Mouse (Mus musculus): ENCODE data around the gene Mical1. TPM values are rescaled to one million over a fixed set of nuclear protein-coding genes. Genes with fewer than 3 reads are reported as not detected.

Gene Mical1
- polyA plus RNA-seq, 1 experiment from 2014 or later, result 4.3 TPM

DNA sequence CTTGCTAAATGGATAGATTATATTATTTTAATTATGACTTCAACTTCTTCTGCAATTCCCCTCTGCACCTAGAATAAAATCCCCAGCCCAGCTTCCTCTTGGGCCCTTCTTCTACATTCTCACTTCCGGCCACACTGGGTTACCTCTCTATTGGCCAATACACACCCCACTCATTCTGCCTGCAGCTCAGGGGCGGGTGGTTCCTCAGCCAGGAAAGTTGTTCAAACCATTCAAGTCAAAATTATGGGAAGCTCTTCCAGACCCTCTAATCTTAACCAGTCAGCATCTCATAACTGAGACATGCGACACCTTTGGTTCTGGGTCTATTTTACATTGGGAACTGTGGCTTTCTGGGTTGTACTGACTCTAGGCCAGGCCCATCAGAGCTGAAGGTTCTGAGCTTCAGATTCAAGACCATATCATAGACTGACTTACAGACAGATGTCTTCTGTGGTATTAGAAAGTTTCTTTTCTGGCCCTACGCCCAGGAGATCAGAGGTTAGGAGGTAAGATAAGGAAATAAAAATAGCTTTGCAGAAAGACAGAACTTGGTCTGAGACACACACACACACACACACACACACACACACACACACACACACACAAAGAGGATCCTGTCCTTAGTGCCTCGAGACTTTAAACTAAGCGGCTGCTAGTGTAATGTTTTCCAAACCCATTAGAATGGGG lies 2.2 kb upstream of the Mical1 start:
- no peak overlapping the region for H3K9ac ChIP-seq (replicated peaks)
- DNase-seq (peak; percentile 31), ATAC-seq (peak; percentile 53)

DNA sequence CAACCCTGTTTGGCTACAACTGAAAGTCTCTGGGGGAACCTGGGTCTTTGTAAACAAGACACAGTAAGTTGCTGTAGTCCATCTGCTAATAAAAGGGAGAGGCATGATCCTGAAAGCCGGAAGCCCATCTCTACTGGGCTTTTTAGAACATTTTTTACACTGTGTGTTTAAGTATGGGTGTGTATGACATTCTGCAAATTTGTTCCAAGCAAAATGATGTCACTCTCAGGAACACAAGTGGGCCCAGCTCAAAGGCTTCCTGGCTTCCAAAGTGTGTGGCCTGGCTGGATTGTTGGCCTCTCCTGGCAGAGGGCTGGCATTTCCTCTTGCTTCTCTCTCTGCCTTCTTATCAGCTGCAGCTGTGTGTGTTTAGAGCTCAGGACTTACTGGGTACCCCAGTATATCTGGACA lies 1.1 kb upstream of the Mical1 start:
- H3K9me3 ChIP-seq (ENCODE audit: low read length), result no peaks in the 10 kb centered on the region
- no peak overlapping the region for H3K4me3 ChIP-seq (ENCODE audit: low read depth, low read length)
- H3K9ac ChIP-seq (replicated peaks), result no peak overlapping the region
- peaks cover 11% of the 10 kb centered on the region for H3K27me3 ChIP-seq (ENCODE audit: insufficient read depth, low read length)
- peaks cover 7% of the 10 kb centered on the region; the same call in 1 of the 2 replicates for H3K36me3 ChIP-seq (replicated peaks; ENCODE audit: insufficient read depth, low read length)
- peaks cover 46% of the 10 kb centered on the region for H3K4me1 ChIP-seq (ENCODE audit: insufficient read depth)
- H3K4me2 ChIP-seq (ENCODE audit: low read depth, low read length), result no peak overlapping the region
- ATAC-seq (no peak), DNase-seq (no peak)
- WGBS (ENCODE audit: insufficient replicate concordance), result 65% methylated on average over 1 of the region's 1 CpGs
- peak overlapping the region; percentile 26 for H3K27ac ChIP-seq (ENCODE audit: low read depth)
- TF ChIP-seq CTCF (IDR thresholded peaks at IDR 0.05; ENCODE audit: low read depth), result no peak
- no peak for TF ChIP-seq EP300 (IDR thresholded peaks at IDR 0.05; ENCODE audit: low read depth)

More for the DNA sequence above, 2.2 kb upstream of the Mical1 start:
- TF ChIP-seq CTCF (IDR thresholded peaks at IDR 0.05; ENCODE audit: low read depth) (no peak), EP300 (IDR thresholded peaks at IDR 0.05; ENCODE audit: low read depth) (0 out of 2 replicates have a peak, but pooled peaks have one; percentile 16)
- H3K4me2 ChIP-seq (ENCODE audit: low read depth, low read length), result no peak overlapping the region
- H3K27me3 ChIP-seq (ENCODE audit: insufficient read depth, low read length), result peaks cover 11% of the 10 kb centered on the region
- H3K27ac ChIP-seq (ENCODE audit: low read depth), result peak overlapping the region; percentile 63; the same call in 1 of the 2 replicates
- peaks cover 2% of the 10 kb centered on the region; the same call in 1 of the 2 replicates for H3K36me3 ChIP-seq (replicated peaks; ENCODE audit: insufficient read depth, low read length)
- H3K9me3 ChIP-seq (ENCODE audit: low read length), result no peaks in the 10 kb centered on the region
- peaks cover 46% of the 10 kb centered on the region for H3K4me1 ChIP-seq (ENCODE audit: insufficient read depth)
- 27% methylated on average over 6 of the region's 6 CpGs for WGBS (ENCODE audit: insufficient replicate concordance)
- no peak overlapping the region for H3K4me3 ChIP-seq (ENCODE audit: low read depth, low read length)

DNA sequence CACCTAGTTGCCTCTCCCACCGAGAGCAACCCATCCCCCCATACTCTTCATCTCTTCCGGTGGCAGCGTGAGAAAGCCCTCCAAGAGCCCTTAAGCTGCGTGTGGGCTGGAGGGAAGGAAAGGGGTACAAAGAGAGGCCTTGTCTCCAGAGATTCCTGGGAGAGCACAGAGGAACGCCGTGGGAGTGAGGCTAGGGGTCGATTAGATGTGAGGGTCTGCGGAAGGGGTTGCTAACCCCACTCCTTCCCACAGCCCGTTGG lies 834 bp downstream of the Mical1 start:
- H3K36me3 ChIP-seq (replicated peaks; ENCODE audit: insufficient read depth, low read length), result peaks cover 8% of the 10 kb centered on the region
- H3K9me3 ChIP-seq (ENCODE audit: low read length), result no peaks in the 10 kb centered on the region
- H3K4me3 ChIP-seq (ENCODE audit: low read depth, low read length), result peak overlapping the region; percentile 58
- peaks cover 11% of the 10 kb centered on the region for H3K27me3 ChIP-seq (ENCODE audit: insufficient read depth, low read length)
- H3K27ac ChIP-seq (ENCODE audit: low read depth), result peak overlapping the region; percentile 76
- TF ChIP-seq CTCF (IDR thresholded peaks at IDR 0.05; ENCODE audit: low read depth) (no peak), EP300 (IDR thresholded peaks at IDR 0.05; ENCODE audit: low read depth) (no peak)
- H3K4me2 ChIP-seq (ENCODE audit: low read depth, low read length), result peak overlapping the region; percentile 82
- DNase-seq, result peak; percentile 19
- peaks cover 46% of the 10 kb centered on the region for H3K4me1 ChIP-seq (ENCODE audit: insufficient read depth)
- WGBS (ENCODE audit: insufficient replicate concordance), result 1% methylated on average over 9 of the region's 9 CpGs
- ATAC-seq, result no peak
- peak overlapping the region; percentile 66 for H3K9ac ChIP-seq (replicated peaks)

DNA sequence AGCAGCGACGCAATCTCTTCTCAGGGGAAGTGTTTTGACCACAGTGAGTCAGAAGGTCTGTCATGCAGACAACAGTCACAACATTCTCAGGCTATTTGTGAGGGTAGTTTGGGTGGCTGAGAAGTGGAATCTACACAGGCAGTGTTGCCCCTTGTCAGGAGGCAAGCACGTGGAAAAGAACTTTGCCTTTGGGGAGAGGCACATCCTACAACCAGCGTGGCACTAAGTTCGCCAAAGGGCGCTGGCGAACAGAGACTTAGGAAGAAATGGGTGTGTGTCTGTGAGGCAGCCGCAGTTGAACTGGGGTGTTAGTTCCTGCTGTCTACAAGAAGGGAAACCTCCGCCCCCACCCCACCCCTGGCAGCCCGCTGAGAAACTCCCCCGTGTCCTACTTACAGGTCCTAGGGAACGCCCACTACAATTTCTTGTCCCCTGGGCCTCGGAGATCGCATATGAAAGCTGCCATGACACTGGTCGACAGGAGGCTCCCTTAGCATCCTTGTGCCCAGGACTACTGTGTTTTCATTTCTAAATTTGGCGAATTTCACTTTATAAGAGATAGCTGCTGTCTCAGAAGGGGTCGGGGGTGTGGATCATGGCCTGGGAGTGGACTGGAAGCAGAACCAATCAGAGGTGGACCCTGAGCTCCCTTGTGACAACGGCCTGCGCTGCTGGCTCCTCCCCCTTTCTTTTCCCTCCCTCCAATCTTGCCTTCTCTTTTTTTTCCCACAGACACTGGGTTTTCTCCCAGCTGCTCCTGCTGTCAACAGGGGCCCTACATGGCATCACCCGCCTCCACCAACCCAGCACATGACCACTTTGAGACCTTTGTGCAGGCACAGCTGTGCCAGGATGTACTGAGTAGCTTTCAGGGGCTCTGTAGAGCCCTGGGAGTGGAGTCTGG lies 1.4 kb downstream of the Mical1 start:
- peak; percentile 46 for DNase-seq
- ATAC-seq, result peak; percentile 19; the same call in 1 of the 2 replicates
- H3K36me3 ChIP-seq (replicated peaks; ENCODE audit: insufficient read depth, low read length), result peaks cover 12% of the 10 kb centered on the region
- 5% methylated on average over 20 of the region's 20 CpGs for WGBS (ENCODE audit: insufficient replicate concordance)
- TF ChIP-seq CTCF (IDR thresholded peaks at IDR 0.05; ENCODE audit: low read depth) (no peak), EP300 (IDR thresholded peaks at IDR 0.05; ENCODE audit: low read depth) (no peak)
- H3K4me1 ChIP-seq (ENCODE audit: insufficient read depth), result peaks cover 46% of the 10 kb centered on the region
- H3K4me2 ChIP-seq (ENCODE audit: low read depth, low read length), result peak overlapping the region; percentile 82
- H3K27me3 ChIP-seq (ENCODE audit: insufficient read depth, low read length), result peaks cover 11% of the 10 kb centered on the region
- peak overlapping the region; percentile 58 for H3K4me3 ChIP-seq (ENCODE audit: low read depth, low read length)
- H3K9me3 ChIP-seq (ENCODE audit: low read length), result no peaks in the 10 kb centered on the region
- peak overlapping the region; percentile 66 for H3K9ac ChIP-seq (replicated peaks)
- peak overlapping the region; percentile 76 for H3K27ac ChIP-seq (ENCODE audit: low read depth)

DNA sequence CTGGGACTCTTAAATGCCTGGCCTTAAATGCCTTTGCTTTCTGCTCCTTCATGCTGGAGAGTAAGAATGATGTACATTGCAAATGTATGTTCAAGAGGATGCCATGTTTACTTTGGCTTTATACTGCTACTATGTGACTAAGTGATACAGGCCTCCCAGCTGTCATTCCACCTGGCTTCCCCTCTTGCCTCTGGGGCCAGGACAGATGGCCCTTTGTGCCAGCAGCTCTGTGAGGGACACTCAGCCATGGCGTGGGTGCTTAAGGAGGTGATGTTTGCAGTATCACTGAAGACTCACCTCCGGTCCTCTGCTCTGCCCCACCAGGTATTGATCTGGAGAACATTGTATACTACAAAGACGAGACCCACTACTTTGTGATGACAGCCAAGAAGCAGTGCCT lies 3.8 kb downstream of the Mical1 start:
- ATAC-seq (no peak), DNase-seq (no peak)
- H3K27me3 ChIP-seq (ENCODE audit: insufficient read depth, low read length), result peaks cover 11% of the 10 kb centered on the region
- H3K9me3 ChIP-seq (ENCODE audit: low read length), result no peaks in the 10 kb centered on the region
- H3K9ac ChIP-seq (replicated peaks), result no peak overlapping the region
- peaks cover 29% of the 10 kb centered on the region for H3K4me1 ChIP-seq (ENCODE audit: insufficient read depth)
- H3K36me3 ChIP-seq (replicated peaks; ENCODE audit: insufficient read depth, low read length), result peaks cover 12% of the 10 kb centered on the region
- no peak overlapping the region for H3K4me2 ChIP-seq (ENCODE audit: low read depth, low read length)
- H3K4me3 ChIP-seq (ENCODE audit: low read depth, low read length), result no peak overlapping the region
- H3K27ac ChIP-seq (ENCODE audit: low read depth), result no peak overlapping the region
- WGBS (ENCODE audit: insufficient replicate concordance), result 85% methylated on average over 3 of the region's 3 CpGs
- no peak for TF ChIP-seq EP300 (IDR thresholded peaks at IDR 0.05; ENCODE audit: low read depth)
- TF ChIP-seq CTCF (IDR thresholded peaks at IDR 0.05; ENCODE audit: low read depth), result no peak
